Mouse (Mus musculus) hindbrain, embryonic 10.5 days (tissue): ENCODE measurements at regions not wholly inside any gene's neighbourhood (a gene's known extent, or its start where the extent isn't known, plus 50 kb on each side); places are given as distances from the start of the nearest gene placed in this dataset.

Experiments
- DNase-seq: peaks from one replicate; pipeline ENCODE4 v3.0.0-alpha.2; 2017; ENCODE audit warnings: low spot score
- H3K27ac ChIP-seq: fragments of 300-500 bp; sonication (generic); 2 replicates; pipeline ENCODE4 v1.5.1; 2016; ENCODE audit warnings: mild to moderate bottlenecking, moderate library complexity
- H3K27me3 ChIP-seq: fragments of 300-500 bp; sonication (generic); 2 replicates; pipeline ENCODE4 v1.6.1; 2016; ENCODE audit warnings: mild to moderate bottlenecking; ENCODE audit not compliant: poor library complexity, insufficient read depth, severe bottlenecking
- H3K36me3 ChIP-seq: fragments of 300-500 bp; sonication (generic); 2 replicates; pipeline ENCODE4 v1.6.1; 2016; ENCODE audit warnings: mild to moderate bottlenecking, moderate library complexity
- H3K4me1 ChIP-seq: fragments of 300-500 bp; sonication (generic); replicated peaks from 2 replicates; pipeline ENCODE4 v1.6.1; 2016; ENCODE audit warnings: mild to moderate bottlenecking
- H3K4me3 ChIP-seq: fragments of 300-500 bp; sonication (generic); 2 replicates; pipeline ENCODE4 v1.5.1; 2016; ENCODE audit warnings: mild to moderate bottlenecking, moderate library complexity
- H3K9me3 ChIP-seq: fragments of 300-500 bp; sonication (generic); 2 replicates; pipeline ENCODE4 v1.6.1; 2016; ENCODE audit warnings: mild to moderate bottlenecking, moderate library complexity
- WGBS: fragments of 180-500 bp; shearing (Covaris S2); methylation state at CpG from one replicate; pipeline ENCODE4 v1.1.7; 2016; 5-methylcytosine and 5-hydroxymethylcytosine counted together

- Histone ChIP-seq H3K4me1 (peaks cover 6% of the 10 kb centered on the region), H3K27ac (no peak overlapping the region), H3K4me3 (no peak overlapping the region), H3K27me3 (peaks cover 10% of the 10 kb centered on the region), H3K36me3 (no peaks in the 10 kb centered on the region), H3K9me3 (no peaks in the 10 kb centered on the region)
- WGBS: 49% methylated on average over 7 of the region's 7 CpGs
- peak; percentile 5 for DNase-seq
Observed at GRCm38 (mm10) chr2:137215697-137216096, 99.3 kb upstream of the Jag1 start.

DNA sequence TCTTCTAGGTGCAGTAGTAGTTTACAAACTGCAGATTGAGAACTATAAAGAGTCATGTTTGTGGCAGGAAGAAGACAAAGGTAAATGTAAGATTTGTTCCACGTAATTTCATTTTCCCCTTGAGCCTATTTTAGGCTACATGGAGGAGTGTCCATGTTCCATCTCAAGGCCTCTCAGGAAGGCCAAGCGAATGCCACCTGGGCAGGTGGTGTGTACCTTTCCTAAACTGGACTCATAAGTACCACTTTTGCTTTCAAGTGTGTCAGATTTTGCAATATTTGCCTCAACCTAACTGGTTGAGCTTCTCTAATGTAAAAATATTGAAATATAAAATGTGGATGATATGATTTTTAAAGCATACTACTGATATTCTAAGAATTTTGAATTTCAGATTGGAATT, 91.4 kb upstream of the Jag1 start:
- H3K27ac ChIP-seq: no peak overlapping the region
- H3K4me1 ChIP-seq: no peaks in the 10 kb centered on the region; the same call in 1 of the 2 replicates
- DNase-seq: no peak
- WGBS: 87% methylated on average over 2 of the region's 2 CpGs
- H3K27me3 ChIP-seq: peaks cover 10% of the 10 kb centered on the region
- H3K4me3 ChIP-seq: no peak overlapping the region
- H3K36me3 ChIP-seq: no peaks in the 10 kb centered on the region
- no peaks in the 10 kb centered on the region for H3K9me3 ChIP-seq

- WGBS: 80% methylated on average over 6 of the region's 6 CpGs
Observed at GRCm38 (mm10) chr2:137204274-137204850, 87.9 kb upstream of the Jag1 start.

GRCm38 (mm10) chr2:137200101-137200500, 83.7 kb upstream of the Jag1 start:
- H3K27ac ChIP-seq: no peak overlapping the region
- 85% methylated on average over 4 of the region's 4 CpGs for WGBS
- H3K4me1 ChIP-seq: no peaks in the 10 kb centered on the region
- H3K36me3 ChIP-seq: no peaks in the 10 kb centered on the region
- H3K27me3 ChIP-seq: no peaks in the 10 kb centered on the region
- no peaks in the 10 kb centered on the region for H3K9me3 ChIP-seq
- no peak overlapping the region for H3K4me3 ChIP-seq
- DNase-seq: no peak

More at GRCm38 (mm10) chr2:137204274-137204850, 87.9 kb upstream of the Jag1 start:
- H3K4me1 ChIP-seq: no peaks in the 10 kb centered on the region
- 0 out of 2 replicates have a peak, but pooled peaks cover 4% of the 10 kb centered on the region for H3K27me3 ChIP-seq
- no peak overlapping the region for H3K27ac ChIP-seq
- no peaks in the 10 kb centered on the region for H3K36me3 ChIP-seq
- H3K9me3 ChIP-seq: no peaks in the 10 kb centered on the region
- H3K4me3 ChIP-seq: no peak overlapping the region
- no peak for DNase-seq

DNA sequence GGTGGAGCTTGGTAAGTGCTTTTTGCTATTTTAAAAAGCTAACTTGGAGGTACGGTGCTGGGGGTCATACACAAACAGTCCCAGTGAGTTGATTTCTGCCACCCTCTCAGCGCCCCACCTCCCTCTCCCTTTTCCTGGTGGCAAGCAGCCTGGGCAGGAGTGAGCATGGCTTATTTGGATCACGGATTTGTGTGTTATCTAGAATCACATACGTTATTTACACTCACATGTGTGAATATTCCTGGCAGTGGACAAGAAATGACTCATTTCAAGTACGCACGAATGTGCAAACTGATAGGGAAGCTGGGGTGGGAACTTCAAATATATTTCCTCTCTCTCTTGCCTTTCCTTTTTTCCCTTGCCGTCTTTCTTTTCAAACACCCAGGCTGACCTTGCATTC, 75.7 kb upstream of the Jag1 start:
- no peak for DNase-seq
- no peaks in the 10 kb centered on the region for H3K27me3 ChIP-seq
- no peaks in the 10 kb centered on the region for H3K36me3 ChIP-seq
- WGBS: 85% methylated on average over 7 of the region's 7 CpGs
- H3K9me3 ChIP-seq: no peaks in the 10 kb centered on the region
- H3K27ac ChIP-seq: no peak overlapping the region
- no peak overlapping the region for H3K4me3 ChIP-seq
- H3K4me1 ChIP-seq: no peaks in the 10 kb centered on the region

DNA sequence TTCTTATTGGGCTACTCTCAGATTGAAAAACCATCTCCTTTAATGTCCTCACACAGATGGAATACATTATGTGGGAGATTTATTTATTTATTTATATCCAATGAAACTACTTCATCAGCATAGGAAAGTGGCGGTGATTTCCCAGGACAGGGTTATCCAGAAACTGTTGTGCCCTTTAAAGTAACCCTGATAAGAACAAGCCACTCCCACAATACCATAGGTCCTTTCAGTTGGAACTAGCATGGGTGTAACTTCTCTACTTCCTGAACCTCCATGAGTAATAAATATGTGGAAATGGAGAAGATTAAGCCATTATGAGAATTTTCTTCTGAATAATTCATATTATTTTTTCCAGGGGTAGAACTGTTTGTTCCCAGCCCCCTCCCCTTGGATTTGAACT, 52.7 kb upstream of the Jag1 start:
- H3K36me3 ChIP-seq: no peaks in the 10 kb centered on the region
- no peak overlapping the region for H3K4me3 ChIP-seq
- no peaks in the 10 kb centered on the region for H3K4me1 ChIP-seq
- no peaks in the 10 kb centered on the region for H3K9me3 ChIP-seq
- WGBS: 81% methylated on average over 1 of the region's 1 CpGs
- DNase-seq: no peak
- H3K27me3 ChIP-seq: no peaks in the 10 kb centered on the region
- H3K27ac ChIP-seq: no peak overlapping the region

DNA sequence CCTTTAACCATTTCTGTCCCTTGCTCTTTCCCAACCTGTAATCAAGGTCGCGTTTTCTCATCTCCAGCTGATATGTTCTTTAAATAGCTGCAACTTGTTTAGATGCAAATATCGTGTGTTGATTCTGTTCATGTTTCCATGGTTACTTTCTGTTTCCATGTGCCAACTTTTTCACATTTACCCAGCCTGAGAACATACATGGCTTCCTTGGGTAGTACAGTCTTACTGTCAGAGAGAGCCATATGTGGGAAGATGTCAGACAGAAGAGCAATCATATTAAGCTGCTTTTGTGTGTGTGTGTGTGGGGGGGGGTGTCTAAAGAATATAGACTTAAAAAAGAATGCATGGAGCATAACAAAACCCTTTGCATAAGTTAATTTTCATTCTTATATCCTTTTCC, 52.2 kb upstream of the Jag1 start:
- H3K36me3 ChIP-seq: no peaks in the 10 kb centered on the region
- no peaks in the 10 kb centered on the region for H3K27me3 ChIP-seq
- DNase-seq: no peak
- H3K9me3 ChIP-seq: no peaks in the 10 kb centered on the region
- WGBS: 92% methylated on average over 3 of the region's 3 CpGs
- H3K4me1 ChIP-seq: no peaks in the 10 kb centered on the region
- H3K27ac ChIP-seq: no peak overlapping the region
- H3K4me3 ChIP-seq: no peak overlapping the region
